Mouse (Mus musculus) intestine, embryonic 16.5 days (tissue): ENCODE measurements around the gene Synj1. TPM values are rescaled to one million over a fixed set of nuclear protein-coding genes. Genes with fewer than 3 reads are reported as not detected.

Source experiments
- ATAC-seq: fragments of 200-750 bp; cut with Nextera tagmentation; 2 replicates; pipeline ENCODE4 v1.8.0; 2017; ENCODE audit warnings: moderate TSS enrichment, moderate library complexity
- H3K27ac ChIP-seq: fragments of 300-500 bp; sonication (generic); 2 replicates; pipeline ENCODE4 v1.5.1; 2014; ENCODE audit warnings: mild to moderate bottlenecking, low read length
- H3K27me3 ChIP-seq: fragments of 300-500 bp; sonication (generic); replicated peaks from 2 replicates; pipeline ENCODE4 v1.6.1; 2014; ENCODE audit warnings: low read length, control low read depth, mixed read lengths; ENCODE audit not compliant: control insufficient read depth, insufficient read depth
- H3K36me3 ChIP-seq: fragments of 300-500 bp; sonication (generic); 2 replicates; pipeline ENCODE4 v1.6.1; 2014; ENCODE audit warnings: low read length, control low read depth; ENCODE audit not compliant: control insufficient read depth, insufficient read depth
- H3K4me1 ChIP-seq: fragments of 300-500 bp; sonication (generic); 2 replicates; pipeline ENCODE4 v1.6.1; 2014; ENCODE audit warnings: low read length, control low read depth, mixed read lengths; ENCODE audit not compliant: control insufficient read depth, insufficient read depth
- H3K4me2 ChIP-seq: fragments of 300-500 bp; sonication (generic); 2 replicates; pipeline ENCODE4 v1.6.1; 2014; ENCODE audit warnings: low read depth, low read length, control low read depth
- H3K4me3 ChIP-seq: fragments of 300-500 bp; sonication (generic); 2 replicates; pipeline ENCODE4 v1.5.1; 2014; ENCODE audit warnings: mild to moderate bottlenecking, low read length
- H3K9ac ChIP-seq: fragments of 300-500 bp; sonication (generic); 2 replicates; pipeline ENCODE4 v1.6.1; 2014; ENCODE audit warnings: low read depth, low read length
- H3K9me3 ChIP-seq: fragments of 300-500 bp; sonication (generic); 2 replicates; pipeline ENCODE4 v1.6.1; 2016; ENCODE audit warnings: low read length, control low read depth; ENCODE audit not compliant: control insufficient read depth
- WGBS: fragments of 180-500 bp; shearing (Covaris S2); extraction: QIAGEN DNeasy Blood & Tissue Kit; methylation state at CpG from one replicate; pipeline ENCODE4 v1.1.7; 2014; 5-methylcytosine and 5-hydroxymethylcytosine counted together
- polyA plus RNA-seq: library from polyadenylated mRNA; unstranded; fragments of >200 nt; fragmentation: Nextera tagmentation; extraction: Ambion mirVana; gene quantifications from 2 replicates; pipeline ENCODE4 v1.2.1, GENCODE M21; 2015

Gene Synj1
- polyA plus RNA-seq, 1 experiment from 2014 or later = 16.5 TPM

- no peak overlapping the region for H3K9ac ChIP-seq
- H3K9me3 ChIP-seq = peaks cover 2% of the 10 kb centered on the region
- H3K27me3 ChIP-seq = no peaks in the 10 kb centered on the region
- 97% methylated on average over 4 of the region's 4 CpGs for WGBS
- no peaks in the 10 kb centered on the region for H3K4me1 ChIP-seq
- no peak overlapping the region for H3K4me3 ChIP-seq
- H3K27ac ChIP-seq = no peak overlapping the region
- no peak for ATAC-seq
- peaks cover 16% of the 10 kb centered on the region for H3K36me3 ChIP-seq
- H3K4me2 ChIP-seq = no peak overlapping the region
These were observed 8.4 kb upstream of the Synj1 start for GRCm38 (mm10) chr16:91019476-91019875.

DNA sequence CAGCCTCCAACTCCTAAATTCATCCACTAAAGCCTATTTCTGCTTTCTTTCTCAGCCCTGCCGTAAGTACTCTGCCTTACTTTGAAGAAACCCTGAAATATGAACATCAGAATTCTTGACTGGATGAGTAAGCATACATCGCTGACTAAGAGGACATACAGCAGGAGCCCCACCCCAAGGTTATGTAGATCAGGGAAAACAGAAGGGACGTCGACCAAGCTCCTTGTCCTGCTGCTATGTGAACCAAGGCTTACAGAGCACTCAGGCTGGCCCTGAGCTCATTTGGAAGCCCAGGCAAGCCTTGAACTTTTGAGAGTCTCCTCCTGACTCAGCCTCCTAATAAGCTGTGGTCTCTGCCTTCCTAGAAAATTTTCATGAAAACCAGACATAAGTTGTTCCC lies 4.7 kb upstream of the Synj1 start:
- WGBS = 82% methylated on average over 4 of the region's 4 CpGs
- no peak overlapping the region for H3K4me2 ChIP-seq
- 0 out of 2 replicates have a peak, but pooled peaks cover 3% of the 10 kb centered on the region for H3K36me3 ChIP-seq
- H3K9ac ChIP-seq = no peak overlapping the region
- no peaks in the 10 kb centered on the region for H3K27me3 ChIP-seq
- no peak overlapping the region for H3K27ac ChIP-seq
- no peak for ATAC-seq
- 0 out of 2 replicates have a peak, but pooled peaks cover 4% of the 10 kb centered on the region for H3K4me1 ChIP-seq
- H3K4me3 ChIP-seq = no peak overlapping the region
- H3K9me3 ChIP-seq = no peaks in the 10 kb centered on the region

DNA sequence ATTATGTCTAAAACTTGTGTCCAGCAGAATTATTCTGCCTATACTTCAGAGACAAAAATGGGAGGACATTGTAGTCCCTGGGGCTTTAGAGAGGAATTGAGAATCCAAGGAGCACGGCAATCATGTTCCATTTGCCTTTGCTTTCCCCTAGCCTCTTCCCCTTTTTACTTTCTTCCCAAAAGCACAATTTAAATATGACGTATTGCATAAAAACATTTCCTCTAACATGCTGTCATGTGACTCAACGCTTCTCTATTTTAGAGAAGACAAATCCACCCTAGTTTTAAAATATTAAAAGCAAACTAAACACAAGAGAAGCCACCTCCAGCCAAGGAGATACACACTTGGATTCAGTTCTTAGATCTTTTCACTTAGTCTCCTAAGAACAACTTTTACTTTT lies 739 bp upstream of the Synj1 start:
- Histone ChIP-seq H3K4me2 (peak overlapping the region; percentile 58), H3K27ac (peak overlapping the region; percentile 91), H3K36me3 (0 out of 2 replicates have a peak, but pooled peaks cover 3% of the 10 kb centered on the region), H3K4me1 (0 out of 2 replicates have a peak, but pooled peaks cover 4% of the 10 kb centered on the region), H3K27me3 (no peaks in the 10 kb centered on the region), H3K9ac (no peak overlapping the region), H3K9me3 (no peaks in the 10 kb centered on the region), H3K4me3 (peak overlapping the region; percentile 88)
- ATAC-seq = no peak
- 33% methylated on average over 3 of the region's 3 CpGs for WGBS

DNA sequence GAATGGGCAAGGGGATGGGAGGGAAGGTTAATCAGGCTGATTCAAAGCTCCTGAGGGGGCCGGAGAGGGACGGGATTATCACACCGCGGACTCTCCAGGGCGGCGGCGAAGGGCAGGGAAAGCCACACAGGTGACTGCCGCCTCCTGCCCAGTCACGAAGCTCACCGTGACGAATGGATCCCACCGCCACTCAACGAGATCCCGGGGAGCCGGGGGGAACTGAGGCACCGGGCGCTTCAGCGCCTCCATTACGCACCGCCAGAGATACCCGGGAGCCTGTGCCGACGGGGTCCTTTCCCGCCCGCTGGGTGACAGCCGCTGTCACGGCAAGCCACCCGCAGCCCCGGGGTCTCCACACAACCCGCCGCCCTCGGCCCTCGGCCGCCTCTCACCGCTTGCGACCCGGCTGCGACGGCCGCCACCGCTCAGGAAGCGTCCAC lies 507 bp downstream of the Synj1 start:
- no peaks in the 10 kb centered on the region for H3K9me3 ChIP-seq
- H3K4me3 ChIP-seq = peak overlapping the region; percentile 88
- no peaks in the 10 kb centered on the region for H3K27me3 ChIP-seq
- under 1% methylated on average over 41 of the region's 42 CpGs for WGBS
- peak overlapping the region; percentile 89 for H3K9ac ChIP-seq
- peak; percentile 69 for ATAC-seq
- H3K27ac ChIP-seq = peak overlapping the region; percentile 81
- peak overlapping the region; percentile 72 for H3K4me2 ChIP-seq
- 0 out of 2 replicates have a peak, but pooled peaks cover 4% of the 10 kb centered on the region for H3K4me1 ChIP-seq
- H3K36me3 ChIP-seq = 0 out of 2 replicates have a peak, but pooled peaks cover 3% of the 10 kb centered on the region

DNA sequence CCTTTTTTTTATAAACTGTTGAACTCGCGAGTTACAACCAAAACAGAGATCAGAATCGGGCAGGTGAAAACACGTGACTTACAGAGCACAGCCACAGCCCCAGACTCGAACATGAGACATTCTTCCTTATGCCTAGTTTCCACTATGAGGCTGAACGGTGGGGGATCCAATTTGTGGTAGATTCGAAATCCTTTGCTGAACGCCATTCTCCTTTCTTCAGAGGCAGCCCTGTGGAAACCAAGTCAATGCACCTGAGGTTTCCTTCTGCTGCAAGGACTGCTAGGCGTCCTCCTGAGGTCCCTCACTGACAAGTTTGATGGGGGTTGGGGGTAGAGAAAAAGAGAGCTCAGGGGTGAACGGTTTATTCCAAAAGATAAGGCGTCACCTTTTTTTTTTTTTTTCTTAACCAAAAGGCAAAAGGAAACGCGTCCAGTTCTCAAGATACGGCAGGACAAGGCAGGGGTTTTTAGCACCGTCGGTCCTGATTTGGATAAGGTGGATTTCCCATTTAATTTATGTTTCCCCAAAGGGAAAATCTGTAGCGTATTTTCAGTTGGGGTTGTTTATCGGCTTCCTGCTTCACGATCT lies 1.1 kb downstream of the Synj1 start:
- 0 out of 2 replicates have a peak, but pooled peaks cover 3% of the 10 kb centered on the region for H3K36me3 ChIP-seq
- under 1% methylated on average over 19 of the region's 19 CpGs for WGBS
- peak overlapping the region; percentile 72 for H3K4me2 ChIP-seq
- H3K9ac ChIP-seq = peak overlapping the region; percentile 89
- H3K9me3 ChIP-seq = no peaks in the 10 kb centered on the region
- no peak for ATAC-seq
- no peaks in the 10 kb centered on the region for H3K27me3 ChIP-seq
- H3K4me1 ChIP-seq = 0 out of 2 replicates have a peak, but pooled peaks cover 4% of the 10 kb centered on the region
- H3K27ac ChIP-seq = peak overlapping the region; percentile 81
- peak overlapping the region; percentile 88 for H3K4me3 ChIP-seq

DNA sequence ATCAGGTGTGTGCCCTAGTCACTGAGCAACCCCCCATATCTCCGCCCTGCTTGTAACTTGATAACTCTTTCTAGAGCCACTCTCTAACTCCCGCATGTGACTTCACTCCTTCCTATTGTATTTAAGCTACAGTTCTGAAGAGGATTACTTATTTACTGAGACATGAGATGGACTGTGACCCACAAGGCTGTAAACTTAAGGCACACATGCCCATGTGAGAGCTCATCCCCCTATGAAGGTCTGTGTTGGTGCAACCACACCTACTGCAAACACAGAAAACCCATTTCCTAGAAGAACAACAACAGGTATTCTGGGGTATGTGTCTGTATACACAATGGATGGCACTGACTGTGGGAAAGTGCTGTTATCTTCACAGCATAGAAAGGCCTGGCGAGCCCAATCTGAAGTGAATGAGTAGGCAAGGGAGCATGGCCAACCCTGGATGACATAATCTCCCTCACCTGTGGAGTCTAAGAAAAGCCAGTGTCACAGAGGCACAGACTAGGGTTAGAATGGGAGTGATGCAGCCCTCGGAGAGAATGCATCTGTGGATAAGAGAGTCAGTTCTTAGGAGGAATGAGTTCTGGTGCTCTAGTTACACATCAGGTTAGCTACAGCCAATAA lies 6.1 kb downstream of the Synj1 start:
- no peak overlapping the region for H3K9ac ChIP-seq
- 0 out of 2 replicates have a peak, but pooled peaks cover 3% of the 10 kb centered on the region for H3K4me1 ChIP-seq
- no peak overlapping the region for H3K4me3 ChIP-seq
- no peak overlapping the region for H3K4me2 ChIP-seq
- no peaks in the 10 kb centered on the region for H3K9me3 ChIP-seq
- H3K27me3 ChIP-seq = no peaks in the 10 kb centered on the region
- peak overlapping the region; percentile 53; the same call in 1 of the 2 replicates for H3K27ac ChIP-seq
- ATAC-seq = peak; percentile 94
- 0 out of 2 replicates have a peak, but pooled peaks cover 3% of the 10 kb centered on the region for H3K36me3 ChIP-seq
- WGBS = 67% methylated on average over 4 of the region's 4 CpGs

DNA sequence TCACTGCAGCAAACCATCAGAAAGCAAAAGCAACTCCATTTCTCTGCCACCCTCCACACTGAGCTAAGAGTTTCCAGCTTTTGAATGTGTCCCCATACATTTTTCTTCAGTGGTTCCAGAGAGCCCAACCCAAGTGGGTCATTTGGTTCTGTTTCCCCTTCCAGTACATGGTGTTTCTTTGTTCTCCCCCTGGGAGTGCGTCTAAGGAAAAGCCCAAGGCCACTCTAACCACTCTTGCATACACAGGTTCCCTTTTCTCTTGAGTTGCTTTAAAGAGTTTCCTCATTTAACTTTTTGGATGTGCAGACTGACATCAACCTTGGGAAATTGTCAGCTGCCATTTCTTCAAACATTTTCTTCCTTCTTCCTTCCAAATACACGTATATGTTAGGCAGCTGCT lies 10.0 kb downstream of the Synj1 start:
- H3K9me3 ChIP-seq = no peaks in the 10 kb centered on the region
- no peak overlapping the region for H3K27ac ChIP-seq
- no peaks in the 10 kb centered on the region for H3K27me3 ChIP-seq
- H3K36me3 ChIP-seq = no peaks in the 10 kb centered on the region
- H3K4me1 ChIP-seq = peaks cover 8% of the 10 kb centered on the region; the same call in 1 of the 2 replicates
- no peak overlapping the region for H3K9ac ChIP-seq
- no peak overlapping the region for H3K4me3 ChIP-seq
- ATAC-seq = no peak
- WGBS = 72% methylated on average over 2 of the region's 2 CpGs
- H3K4me2 ChIP-seq = no peak overlapping the region

DNA sequence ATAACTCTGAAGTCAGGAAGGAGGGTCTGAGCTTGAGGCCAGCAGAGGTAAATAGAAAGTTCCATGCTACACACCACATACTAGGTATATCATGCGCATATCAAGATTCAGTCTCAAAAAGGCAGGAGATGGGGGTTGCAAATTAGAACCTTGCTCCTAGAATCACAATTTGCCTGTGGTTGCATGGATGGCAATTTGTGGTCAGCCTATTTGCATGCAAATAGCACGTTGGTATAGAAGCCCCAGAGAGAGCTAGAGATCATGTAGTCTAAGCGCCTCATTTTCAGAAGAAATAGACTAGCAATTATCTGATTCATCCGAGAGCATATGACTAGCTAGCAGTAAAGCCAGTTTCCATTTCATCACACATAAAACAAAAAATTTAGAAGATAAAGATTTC lies 11.3 kb downstream of the Synj1 start:
- Histone ChIP-seq H3K4me2 (no peak overlapping the region), H3K9ac (no peak overlapping the region)
- 72% methylated on average over 4 of the region's 4 CpGs for WGBS

GRCm38 (mm10) chr16:90997822-90998221 lies 13.3 kb downstream of the Synj1 start:
- H3K4me2 ChIP-seq = no peak overlapping the region
- H3K4me1 ChIP-seq = peaks cover 12% of the 10 kb centered on the region
- WGBS = 81% methylated on average over 3 of the region's 3 CpGs
- H3K27me3 ChIP-seq = no peaks in the 10 kb centered on the region
- no peak for ATAC-seq
- no peak overlapping the region for H3K27ac ChIP-seq
- no peak overlapping the region for H3K9ac ChIP-seq
- H3K36me3 ChIP-seq = no peaks in the 10 kb centered on the region
- no peak overlapping the region for H3K4me3 ChIP-seq
- H3K9me3 ChIP-seq = no peaks in the 10 kb centered on the region

More for the DNA sequence above, 11.3 kb downstream of the Synj1 start:
- no peak overlapping the region for H3K27ac ChIP-seq
- no peaks in the 10 kb centered on the region for H3K36me3 ChIP-seq
- peaks cover 13% of the 10 kb centered on the region for H3K4me1 ChIP-seq
- no peaks in the 10 kb centered on the region for H3K9me3 ChIP-seq
- no peak overlapping the region for H3K4me3 ChIP-seq
- H3K27me3 ChIP-seq = no peaks in the 10 kb centered on the region
- ATAC-seq = no peak
